Mouse (Mus musculus): ENCODE data around the gene Gdpd2.

DNA sequence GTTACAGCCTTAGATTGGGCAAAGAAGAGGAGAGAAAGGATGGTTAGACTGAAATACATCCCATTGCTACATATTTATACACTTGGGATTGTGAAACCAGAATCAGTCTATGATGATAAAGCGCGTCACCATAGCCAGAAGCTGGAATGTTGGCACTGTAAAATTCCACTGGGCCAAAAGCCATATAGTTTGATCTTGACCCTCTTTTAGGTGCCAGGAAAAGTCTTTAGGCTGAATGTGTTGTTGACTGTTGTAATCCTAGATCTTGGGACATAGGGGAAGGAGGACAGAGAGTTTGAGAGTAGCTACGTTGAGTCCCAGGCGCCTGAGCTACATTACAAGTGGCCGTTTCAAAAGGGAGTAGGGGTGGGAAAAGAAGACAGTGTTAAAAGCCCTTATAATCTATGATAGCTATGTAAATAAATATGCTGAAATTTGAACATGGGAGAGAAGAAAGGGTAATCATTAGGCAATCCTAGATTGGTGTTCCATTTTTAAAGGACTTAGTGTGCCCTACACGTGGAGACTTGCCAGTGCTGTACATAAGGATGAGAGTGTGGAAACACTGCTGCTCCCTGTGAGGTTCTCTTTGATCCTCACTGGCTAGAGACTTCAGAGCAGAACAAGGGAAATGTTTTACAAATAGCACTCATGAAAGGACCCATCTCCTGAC is 42.2 kb upstream of the Gdpd2 start:
- TF ChIP-seq POLR2A (IDR thresholded peaks at IDR 0.05; ENCODE audit: borderline replicate concordance, extremely low read depth, low read depth, low read length): no peak
- TF ChIP-seq CTCF (IDR thresholded peaks at IDR 0.05; ENCODE audit: insufficient read depth, low read length): no peak
